Mouse (Mus musculus) lung, postnatal 4 days (tissue): ENCODE results near the gene Gm17651.
A peak's percentile ranks its signal among the peaks of the same experiment; 100 is the strongest.

Source experiments
- DNase-seq, 2 experiments: peaks; one replicate each; pipeline ENCODE4 v3.0.0; 2021

Gm17651 gene

GRCm38 (mm10) chr3:97674644-97675110, at the start of gene Gm17651:
Gm17651 (minus strand) TSS chr3:97674694.
- DNase-seq, result no peak

- no peak for DNase-seq
Observed at GRCm38 (mm10) chr3:97719116-97719515, 44.6 kb upstream of the Gm17651 start.

- DNase-seq, result no peak
Observed at GRCm38 (mm10) chr3:97715922-97716321, 41.4 kb upstream of the Gm17651 start.

- no peak for DNase-seq
Observed at GRCm38 (mm10) chr3:97710881-97711280, 36.4 kb upstream of the Gm17651 start.

- DNase-seq, result no peak
Observed at GRCm38 (mm10) chr3:97710134-97710533, 35.6 kb upstream of the Gm17651 start.

GRCm38 (mm10) chr3:97706561-97706960, 32.1 kb upstream of the Gm17651 start:
- no peak for DNase-seq

- DNase-seq, result no peak
Observed at GRCm38 (mm10) chr3:97705508-97705907, 31.0 kb upstream of the Gm17651 start.

- no peak for DNase-seq
Observed at GRCm38 (mm10) chr3:97702448-97703080, 28.1 kb upstream of the Gm17651 start.

- no peak for DNase-seq
Observed at GRCm38 (mm10) chr3:97701198-97701597, 26.7 kb upstream of the Gm17651 start.

- no peak for DNase-seq
Observed at GRCm38 (mm10) chr3:97699061-97699460, 24.6 kb upstream of the Gm17651 start.

GRCm38 (mm10) chr3:97697291-97697690, 22.8 kb upstream of the Gm17651 start:
- DNase-seq, result no peak

- no peak for DNase-seq
Observed at GRCm38 (mm10) chr3:97696866-97697265, 22.4 kb upstream of the Gm17651 start.

- DNase-seq, result peak; percentile 21 to 50
Observed at GRCm38 (mm10) chr3:97693806-97694205, 19.3 kb upstream of the Gm17651 start.

GRCm38 (mm10) chr3:97691443-97692017, 17.0 kb upstream of the Gm17651 start:
- no peak for DNase-seq

GRCm38 (mm10) chr3:97690590-97690989, 16.1 kb upstream of the Gm17651 start:
- DNase-seq, result no peak

- no peak for DNase-seq
Observed at GRCm38 (mm10) chr3:97689289-97689688, 14.8 kb upstream of the Gm17651 start.

GRCm38 (mm10) chr3:97686372-97687117, 12.1 kb upstream of the Gm17651 start:
- no peak for DNase-seq

GRCm38 (mm10) chr3:97683560-97684195, 9.2 kb upstream of the Gm17651 start:
- DNase-seq, result peak; percentile 57 to 82

- DNase-seq, result no peak
Observed at GRCm38 (mm10) chr3:97682576-97682975, 8.1 kb upstream of the Gm17651 start.

- no peak for DNase-seq
Observed at GRCm38 (mm10) chr3:97682159-97682502, 7.6 kb upstream of the Gm17651 start.

GRCm38 (mm10) chr3:97681321-97682158, 7.0 kb upstream of the Gm17651 start:
- DNase-seq, result peak; percentile 58 to 79

GRCm38 (mm10) chr3:97680631-97681320, 6.3 kb upstream of the Gm17651 start:
- peak; percentile 74 to 85 for DNase-seq
